Mouse (Mus musculus): ENCODE data around the gene Tufm. TPM values are rescaled to one million over a fixed set of nuclear protein-coding genes. Genes with fewer than 3 reads are reported as not detected.

The Tufm gene
- total and polyA plus RNA-seq, 2 experiments from 2014 or later, result 86.2 to 101 TPM

DNA sequence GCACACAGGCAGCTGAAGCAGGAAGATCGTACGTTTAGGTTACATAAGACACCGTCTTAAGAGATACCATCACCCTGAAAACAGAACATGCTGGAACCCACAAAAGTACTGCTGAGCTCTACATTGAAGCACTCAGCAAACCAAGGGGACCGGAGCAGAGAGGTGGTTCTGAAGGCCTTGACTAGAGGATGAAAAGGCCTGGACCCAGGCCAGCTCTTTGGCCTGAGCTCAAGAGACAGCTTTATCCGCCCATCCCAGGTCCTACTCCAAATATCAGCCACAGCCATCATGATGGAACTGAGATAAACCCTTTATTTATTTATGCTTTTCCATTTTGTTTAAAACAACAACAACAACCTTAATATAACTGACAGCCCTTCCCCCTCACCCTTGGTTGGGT, 20.5 kb upstream of the Tufm start:
- no peak for TF ChIP-seq CTCF (IDR thresholded peaks at IDR 0.05)
- Histone ChIP-seq H3K36me3 (ENCODE audit: insufficient read depth, low read length) (peaks cover 52% of the 10 kb centered on the region), H3K27me3 (ENCODE audit: insufficient read depth, low read length) (no peaks in the 10 kb centered on the region), H3K4me3 (ENCODE audit: low read depth, low read length) (no peak overlapping the region), H3K27ac (ENCODE audit: low read depth, low read length) (no peak overlapping the region), H3K4me1 (ENCODE audit: insufficient read depth, low read length) (no peaks in the 10 kb centered on the region), H3K9me3 (ENCODE audit: low read length) (no peaks in the 10 kb centered on the region), H3K9ac (replicated peaks; ENCODE audit: low read length, poor library complexity, severe bottlenecking) (no peak overlapping the region), H3K4me2 (ENCODE audit: low read depth, low read length, poor library complexity, severe bottlenecking) (no peak overlapping the region)
- ATAC-seq (ENCODE audit: low FRiP score) (no peak), DNase-seq (ENCODE audit: low spot score) (no peak)
- WGBS, result 90% methylated on average over 5 of the region's 5 CpGs

DNA sequence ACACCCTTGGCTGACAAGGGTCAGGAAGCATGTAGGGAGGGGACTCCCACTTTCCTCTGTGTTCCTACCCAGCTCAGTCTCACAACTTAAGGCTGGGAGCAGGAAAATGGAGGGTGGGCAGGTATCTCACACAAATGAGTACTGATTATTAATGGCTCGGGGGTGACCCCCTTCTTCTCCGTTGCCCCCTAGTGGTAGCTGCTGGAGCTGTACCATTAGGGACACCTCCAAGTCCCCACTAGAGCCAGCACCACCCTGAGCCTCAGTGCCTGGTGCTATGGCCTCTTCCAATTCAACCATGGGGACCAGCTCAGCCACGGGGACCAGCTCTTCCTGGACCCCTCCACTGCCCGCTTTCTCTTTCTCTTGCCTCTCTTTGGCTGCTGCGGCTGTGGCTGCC, 19.9 kb upstream of the Tufm start:
- Histone ChIP-seq H3K27ac (ENCODE audit: low read depth, low read length) (no peak overlapping the region), H3K4me3 (ENCODE audit: low read depth, low read length) (no peak overlapping the region), H3K4me1 (ENCODE audit: insufficient read depth, low read length) (no peaks in the 10 kb centered on the region), H3K9me3 (ENCODE audit: low read length) (no peaks in the 10 kb centered on the region), H3K27me3 (ENCODE audit: insufficient read depth, low read length) (no peaks in the 10 kb centered on the region), H3K9ac (replicated peaks; ENCODE audit: low read length, poor library complexity, severe bottlenecking) (no peak overlapping the region), H3K4me2 (ENCODE audit: low read depth, low read length, poor library complexity, severe bottlenecking) (no peak overlapping the region), H3K36me3 (ENCODE audit: insufficient read depth, low read length) (peaks cover 58% of the 10 kb centered on the region)
- DNase-seq (ENCODE audit: low spot score), result peak; percentile 5
- WGBS, result 69% methylated on average over 5 of the region's 5 CpGs
- TF ChIP-seq CTCF (IDR thresholded peaks at IDR 0.05), result peak; percentile 63
- ATAC-seq (ENCODE audit: low FRiP score), result no peak

DNA sequence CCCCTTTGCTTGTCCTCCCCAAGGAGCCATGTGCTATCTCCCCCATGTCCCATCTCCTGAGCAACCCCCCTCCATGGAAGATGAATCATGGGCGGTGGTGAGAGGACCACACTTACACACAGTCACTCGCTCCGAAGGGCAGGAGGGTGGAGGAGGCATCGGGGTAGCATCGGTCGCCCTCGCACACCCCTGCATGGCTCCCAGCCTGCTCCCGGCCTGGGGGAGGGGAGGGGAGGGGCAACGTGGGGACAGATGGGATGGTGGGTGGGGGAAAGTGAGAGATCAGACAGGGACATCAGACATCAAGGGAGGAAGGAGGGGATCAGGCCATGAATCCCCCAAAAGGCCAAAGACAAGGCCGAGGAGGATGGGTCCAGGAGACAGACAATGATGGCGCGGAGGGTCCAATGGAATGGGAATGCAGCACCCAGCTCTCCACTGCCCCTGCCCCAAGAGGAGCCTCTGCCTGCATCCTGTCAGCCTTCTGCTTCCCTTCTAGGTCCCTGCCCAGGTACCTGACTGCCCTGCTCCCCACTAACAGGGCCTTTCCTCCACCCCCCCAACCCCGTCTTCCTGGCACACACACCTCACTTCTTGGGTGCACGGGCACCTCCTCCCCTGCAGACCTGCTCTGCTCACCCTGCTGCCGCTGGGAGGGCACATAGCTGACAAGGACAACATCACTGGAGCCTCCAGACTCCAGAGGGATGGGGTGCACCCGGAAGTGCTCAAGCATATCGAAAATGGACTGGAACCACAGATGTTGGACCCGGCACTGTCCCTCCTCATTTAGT, 19.1 kb upstream of the Tufm start:
- H3K9ac ChIP-seq (replicated peaks; ENCODE audit: low read length, poor library complexity, severe bottlenecking), result no peak overlapping the region
- ATAC-seq (ENCODE audit: low FRiP score) (no peak), DNase-seq (ENCODE audit: low spot score) (no peak)
- no peak for TF ChIP-seq CTCF (IDR thresholded peaks at IDR 0.05)
- H3K36me3 ChIP-seq (ENCODE audit: insufficient read depth, low read length), result peaks cover 64% of the 10 kb centered on the region
- H3K9me3 ChIP-seq (ENCODE audit: low read length), result no peaks in the 10 kb centered on the region
- no peak overlapping the region for H3K27ac ChIP-seq (ENCODE audit: low read depth, low read length)
- H3K4me2 ChIP-seq (ENCODE audit: low read depth, low read length, poor library complexity, severe bottlenecking), result no peak overlapping the region
- WGBS, result 92% methylated on average over 18 of the region's 18 CpGs
- no peak overlapping the region for H3K4me3 ChIP-seq (ENCODE audit: low read depth, low read length)
- H3K4me1 ChIP-seq (ENCODE audit: insufficient read depth, low read length), result no peaks in the 10 kb centered on the region
- H3K27me3 ChIP-seq (ENCODE audit: insufficient read depth, low read length), result no peaks in the 10 kb centered on the region

DNA sequence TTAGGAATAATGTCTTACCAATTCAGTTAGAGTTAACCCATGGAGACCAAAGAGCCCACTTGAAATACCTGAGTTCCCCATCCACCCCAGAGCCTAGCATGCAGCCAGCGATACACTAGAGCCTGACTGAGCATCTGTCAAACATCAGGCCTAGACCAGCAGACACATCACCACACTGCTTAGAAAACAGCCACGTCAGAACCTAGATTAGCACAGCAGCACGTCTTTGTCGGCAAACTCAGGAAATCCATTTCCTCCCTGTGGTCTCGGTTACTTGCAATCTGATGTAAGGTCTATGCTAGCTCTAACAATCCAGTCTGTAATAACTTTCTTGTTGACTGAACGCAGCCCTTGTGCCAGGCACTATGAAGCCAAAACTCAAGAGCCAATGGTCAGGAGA, 17.1 kb upstream of the Tufm start:
- Histone ChIP-seq H3K9ac (replicated peaks; ENCODE audit: low read length, poor library complexity, severe bottlenecking) (no peak overlapping the region), H3K27ac (ENCODE audit: low read depth, low read length) (no peak overlapping the region), H3K27me3 (ENCODE audit: insufficient read depth, low read length) (no peaks in the 10 kb centered on the region), H3K9me3 (ENCODE audit: low read length) (no peaks in the 10 kb centered on the region), H3K4me1 (ENCODE audit: insufficient read depth, low read length) (peaks cover 2% of the 10 kb centered on the region; the same call in 1 of the 2 replicates), H3K4me3 (ENCODE audit: low read depth, low read length) (no peak overlapping the region), H3K4me2 (ENCODE audit: low read depth, low read length, poor library complexity, severe bottlenecking) (no peak overlapping the region), H3K36me3 (ENCODE audit: insufficient read depth, low read length) (peaks cover 64% of the 10 kb centered on the region)
- DNase-seq (ENCODE audit: low spot score) (no peak), ATAC-seq (ENCODE audit: low FRiP score) (no peak)
- no peak for TF ChIP-seq CTCF (IDR thresholded peaks at IDR 0.05)
- WGBS, result 84% methylated on average over 6 of the region's 6 CpGs

DNA sequence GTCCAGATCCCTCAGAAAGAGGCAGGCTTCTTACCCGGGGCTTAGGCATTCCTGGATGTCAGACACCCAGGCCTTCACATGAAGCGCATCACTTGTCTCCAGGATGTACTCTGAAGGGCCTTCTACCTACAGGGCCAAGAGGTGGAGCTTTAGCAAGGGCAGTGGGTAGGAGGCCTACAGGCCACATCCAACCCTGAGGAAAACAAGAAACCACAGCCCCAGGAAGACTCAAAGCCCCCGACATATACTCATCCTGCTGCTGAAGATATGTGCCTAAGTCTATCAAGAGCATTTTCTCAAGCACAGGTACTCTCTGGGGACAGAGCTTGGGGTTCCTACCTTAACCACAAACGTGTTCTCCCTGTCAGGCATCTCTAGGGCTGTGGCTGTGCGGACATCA, 15.8 kb upstream of the Tufm start:
- WGBS, result 97% methylated on average over 5 of the region's 5 CpGs
- Histone ChIP-seq H3K4me3 (ENCODE audit: low read depth, low read length) (no peak overlapping the region), H3K36me3 (ENCODE audit: insufficient read depth, low read length) (peaks cover 60% of the 10 kb centered on the region), H3K4me2 (ENCODE audit: low read depth, low read length, poor library complexity, severe bottlenecking) (no peak overlapping the region), H3K27me3 (ENCODE audit: insufficient read depth, low read length) (no peaks in the 10 kb centered on the region), H3K9ac (replicated peaks; ENCODE audit: low read length, poor library complexity, severe bottlenecking) (no peak overlapping the region), H3K27ac (ENCODE audit: low read depth, low read length) (no peak overlapping the region), H3K9me3 (ENCODE audit: low read length) (no peaks in the 10 kb centered on the region), H3K4me1 (ENCODE audit: insufficient read depth, low read length) (peaks cover 5% of the 10 kb centered on the region; the same call in 1 of the 2 replicates)
- no peak for TF ChIP-seq CTCF (IDR thresholded peaks at IDR 0.05)
- ATAC-seq (ENCODE audit: low FRiP score), result no peak
- no peak for DNase-seq (ENCODE audit: low spot score)

DNA sequence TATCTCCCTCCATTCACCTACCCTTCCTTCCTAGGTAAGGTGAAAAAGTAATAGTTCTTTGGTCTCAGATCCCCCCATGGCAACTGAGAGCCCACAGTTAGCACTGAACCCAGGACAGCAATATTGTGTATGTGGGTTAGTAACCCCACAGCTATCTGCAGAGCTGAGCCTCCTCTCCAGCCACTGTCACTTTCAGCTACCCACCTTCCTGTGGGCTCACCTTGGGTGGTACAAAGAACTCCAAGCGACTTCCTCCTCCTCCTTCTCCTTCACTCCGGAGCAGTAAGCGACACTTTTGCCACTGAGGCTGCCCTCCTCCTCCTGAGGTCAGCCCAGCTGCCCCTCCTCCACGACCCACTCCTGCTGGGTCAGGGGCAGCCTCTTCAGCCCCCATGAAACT, 15.3 kb upstream of the Tufm start:
- Histone ChIP-seq H3K27me3 (ENCODE audit: insufficient read depth, low read length) (no peaks in the 10 kb centered on the region), H3K4me1 (ENCODE audit: insufficient read depth, low read length) (peaks cover 5% of the 10 kb centered on the region; the same call in 1 of the 2 replicates), H3K9me3 (ENCODE audit: low read length) (no peaks in the 10 kb centered on the region), H3K4me3 (ENCODE audit: low read depth, low read length) (no peak overlapping the region), H3K36me3 (ENCODE audit: insufficient read depth, low read length) (peaks cover 55% of the 10 kb centered on the region), H3K4me2 (ENCODE audit: low read depth, low read length, poor library complexity, severe bottlenecking) (no peak overlapping the region), H3K9ac (replicated peaks; ENCODE audit: low read length, poor library complexity, severe bottlenecking) (no peak overlapping the region), H3K27ac (ENCODE audit: low read depth, low read length) (no peak overlapping the region)
- TF ChIP-seq CTCF (IDR thresholded peaks at IDR 0.05), result no peak
- WGBS, result 91% methylated on average over 4 of the region's 4 CpGs
- ATAC-seq (ENCODE audit: low FRiP score), result no peak
- no peak for DNase-seq (ENCODE audit: low spot score)

Data from midbrain, postnatal 0 days (tissue).